Mouse (Mus musculus): ENCODE results near the gene Csrp2.

- TF ChIP-seq POLR2A (IDR thresholded peaks at IDR 0.05; ENCODE audit: low read depth, low read length) (no peak), CTCF (IDR thresholded peaks at IDR 0.05; ENCODE audit: extremely low read depth, insufficient read depth, insufficient read length, insufficient replicate concordance) (no peak)
Observed at GRCm38 (mm10) chr10:110921890-110922289, 2.3 kb downstream of the Csrp2 start.

Data from spleen, adult 2 months (tissue).